Mouse (Mus musculus): ENCODE results near the gene Zfp169. TPM values are rescaled to one million over a fixed set of nuclear protein-coding genes. Genes with fewer than 3 reads are reported as not detected.

The Zfp169 gene
- polyA plus RNA-seq, 1 experiment from 2014 or later, result 6.8 TPM

MicroRNA genes within 50 kb of the gene (microRNA counts, 519-probe panel; counts per million panel counts)
- microRNA mmu-let-7a (7,528 counts per million, percentile 98 among the panel's probes with 10 or more counts), microRNA mmu-let-7d (6,607 counts per million, percentile 88 among the panel's probes with 10 or more counts), microRNA mmu-let-7f (6,331 counts per million, percentile 84 among the panel's probes with 10 or more counts)

Small RNAs within 50 kb of the gene (microRNA-seq; reads per million reads assigned to microRNA genes)
- gene Gm24111 (not detected), gene Mirlet7a-1 (271 reads per million, percentile 63 among the genes with 10 or more reads in this experiment), gene Mirlet7d (6,382 reads per million, percentile 93 among the genes with 10 or more reads in this experiment), gene Mirlet7f-1 (not detected)

Other genes with a start within 250 kb of the Zfp169 start
- gene A830005F24Rik, start 119 bp upstream of the Zfp169 start, polyA plus RNA-seq (2014; fragmentation: Nextera tagmentation; extraction: Ambion mirVana), result 2.9 and 3.4 TPM in 2 replicates
- gene Ptpdc1, start 112.2 kb upstream of the Zfp169 start, polyA plus RNA-seq (2014; fragmentation: Nextera tagmentation; extraction: Ambion mirVana), result 21.6 and 21.7 TPM in 2 replicates
- not detected in 2 replicates for gene Barx1, start 149.5 kb upstream of the Zfp169 start, polyA plus RNA-seq (2014; fragmentation: Nextera tagmentation; extraction: Ambion mirVana)